Mouse (Mus musculus): ENCODE results near the gene Cldn34c4. TPM values are rescaled to one million over a fixed set of nuclear protein-coding genes. Genes with fewer than 3 reads are reported as not detected.

Cldn34c4 gene
- not detected in 2 replicates for polyA plus RNA-seq (2015; fragmentation: Nextera tagmentation; extraction: Ambion mirVana)

DNA sequence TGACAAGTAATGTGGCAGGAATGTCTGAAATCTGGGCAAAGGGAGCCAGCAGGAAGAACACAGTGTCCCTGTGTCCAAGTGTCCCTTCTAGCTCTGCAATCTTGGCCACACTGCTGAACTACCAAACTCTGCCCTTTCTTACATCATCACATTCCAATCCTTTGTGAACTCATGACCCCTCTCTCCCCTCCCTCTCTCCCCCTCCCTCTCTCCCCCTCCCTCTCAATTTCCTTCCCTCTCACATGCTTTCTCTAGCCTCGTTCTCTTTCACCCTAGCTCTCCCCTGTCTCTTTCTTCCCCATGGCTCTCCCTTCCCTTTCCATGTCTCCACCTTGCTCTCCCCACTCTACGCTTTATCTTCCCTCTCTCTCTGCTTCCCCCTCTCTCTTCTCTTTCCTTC lies at the start of gene Cldn34c4:
TSS of gene Cldn34c4 (minus strand) at position 101 of the 400 bp plus-strand sequence.
- H3K27ac ChIP-seq = no peak within 1 kb of the TSS
- no peak within 1 kb of the TSS for H3K4me3 ChIP-seq
- H3K27me3 ChIP-seq (replicated peaks) = no peaks in the 10 kb centered on the region
- H3K4me1 ChIP-seq = no peaks in the 10 kb centered on the region
- ATAC-seq (replicated peaks) = no peak
- no peak within 1 kb of the TSS for H3K9ac ChIP-seq
- no peaks in the 10 kb centered on the region for H3K9me3 ChIP-seq
- H3K4me2 ChIP-seq = no peak within 1 kb of the TSS
- no peaks in the 10 kb centered on the region for H3K36me3 ChIP-seq (replicated peaks)
- WGBS = 70% methylated on average over 2 of the region's 2 CpGs

DNA sequence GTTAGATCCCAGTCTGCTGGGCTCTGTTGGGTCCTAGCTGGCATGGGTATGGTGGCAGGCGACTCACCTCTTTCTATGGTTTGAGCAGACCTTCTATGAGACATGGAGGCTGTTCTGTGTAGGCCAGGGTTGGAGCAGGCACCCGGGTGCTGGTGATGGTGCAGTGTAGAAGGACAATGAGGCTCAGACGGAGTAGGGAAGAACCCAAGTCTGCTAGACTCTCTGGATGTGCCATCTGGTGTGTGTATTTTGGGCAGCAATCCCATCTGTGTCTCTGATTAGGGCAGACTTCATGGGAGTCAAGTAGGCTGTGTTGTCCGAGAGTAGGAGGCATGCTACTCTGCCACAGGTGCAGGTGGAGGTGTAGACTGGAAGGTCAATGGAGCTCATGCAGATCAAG lies 10.7 kb upstream of the Cldn34c4 start:
- Histone ChIP-seq H3K36me3 (replicated peaks) (no peaks in the 10 kb centered on the region), H3K4me1 (no peaks in the 10 kb centered on the region), H3K27me3 (replicated peaks) (no peaks in the 10 kb centered on the region), H3K4me3 (no peak overlapping the region), H3K4me2 (no peak overlapping the region), H3K9me3 (no peaks in the 10 kb centered on the region), H3K9ac (no peak overlapping the region), H3K27ac (no peak overlapping the region)
- WGBS = 75% methylated on average over 4 of the region's 4 CpGs
- no peak for ATAC-seq (replicated peaks)
